Mouse (Mus musculus) retina, adult 2 months (tissue): ENCODE results near the gene Tfap4.

Experiments used
- DNase-seq: peaks from one replicate; pipeline ENCODE4 v3.0.0-alpha.2; 2012; ENCODE audit warnings: low read depth, low spot score

Tfap4 gene

DNA sequence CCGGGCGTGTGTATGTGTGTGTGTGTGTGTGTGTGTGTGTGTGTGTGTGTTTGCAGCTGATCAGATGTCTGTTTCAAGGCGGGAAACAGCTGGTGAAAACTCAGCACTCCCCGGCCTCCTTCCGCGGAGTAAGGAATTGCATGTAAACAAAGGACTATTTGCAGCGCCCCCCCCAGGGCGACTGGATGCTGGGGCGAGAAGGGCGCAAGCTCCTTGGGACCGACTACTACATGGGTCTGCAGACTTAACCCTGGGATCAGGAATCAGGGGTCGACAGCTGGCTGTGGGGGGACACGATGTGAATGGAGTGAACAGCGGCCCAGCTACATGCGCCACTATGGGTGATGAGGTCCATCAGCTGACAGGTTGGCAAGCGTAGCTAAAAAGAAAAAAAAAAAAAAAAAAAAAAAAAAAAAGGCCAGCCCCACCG lies at the start of gene Tfap4:
Gene Tfap4 (minus strand): TSS at position 140 of the 430 bp plus-strand sequence.
- DNase-seq = peak; percentile 58

DNA sequence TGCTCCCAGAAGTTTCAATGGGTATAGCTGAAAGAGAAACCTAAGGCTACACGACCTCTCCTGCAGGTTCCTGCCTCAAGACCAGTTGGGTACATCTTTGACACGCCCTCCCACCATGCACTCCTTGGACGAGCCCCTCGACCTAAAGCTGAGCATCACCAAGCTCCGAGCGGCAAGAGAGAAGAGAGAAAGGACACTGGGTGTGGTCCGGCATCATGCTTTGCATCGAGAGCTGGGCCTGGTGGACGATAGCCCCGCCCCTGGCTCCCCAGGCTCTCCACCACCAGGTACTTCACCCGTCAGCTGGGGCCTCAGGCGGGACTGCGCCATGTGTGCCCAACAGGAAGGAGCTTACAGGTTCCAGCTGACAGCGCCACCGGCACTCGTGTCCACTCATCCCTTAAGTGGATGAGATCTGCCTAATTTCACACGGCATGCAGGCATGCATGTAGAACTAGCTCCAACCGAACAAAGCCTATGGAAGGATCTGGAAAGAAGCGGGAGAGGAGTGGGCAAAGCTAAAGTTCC lies 48.9 kb upstream of the Tfap4 start:
- DNase-seq = no peak

DNA sequence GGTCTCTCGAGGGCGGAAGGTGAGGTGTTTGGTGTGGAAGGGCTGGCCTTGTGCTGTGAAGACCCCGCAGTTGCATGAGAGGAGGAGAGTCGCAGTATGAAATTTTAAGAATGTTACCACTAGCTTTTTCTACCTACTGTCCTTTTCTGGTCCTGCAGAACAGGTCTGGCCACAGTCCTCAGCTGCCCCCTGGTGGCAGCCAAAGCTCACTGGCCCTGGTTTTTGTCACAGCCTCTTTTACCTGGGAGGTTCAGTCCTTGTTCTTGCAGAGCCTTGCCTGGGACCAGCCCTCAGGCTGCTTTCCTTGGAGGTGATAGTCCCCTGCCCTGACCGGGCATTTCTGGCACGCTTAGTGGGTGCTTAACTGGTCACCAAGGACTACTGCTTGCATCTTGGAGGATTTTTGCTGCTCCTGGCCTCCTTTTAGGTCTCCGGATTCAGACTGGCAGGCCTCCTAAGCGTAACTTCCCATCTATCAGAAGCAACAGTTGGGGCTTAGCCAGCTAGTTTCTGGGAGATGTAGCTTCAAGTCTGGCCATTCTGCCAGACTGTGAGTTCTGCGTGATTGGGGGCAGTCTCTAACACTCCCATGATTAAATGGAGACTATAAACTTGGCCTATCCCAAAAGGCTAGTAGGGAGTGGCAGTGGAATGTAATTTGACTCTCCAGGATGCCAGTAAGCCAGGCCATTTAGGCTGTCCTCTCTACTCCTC lies 48.3 kb upstream of the Tfap4 start:
- DNase-seq = peak; percentile 63

DNA sequence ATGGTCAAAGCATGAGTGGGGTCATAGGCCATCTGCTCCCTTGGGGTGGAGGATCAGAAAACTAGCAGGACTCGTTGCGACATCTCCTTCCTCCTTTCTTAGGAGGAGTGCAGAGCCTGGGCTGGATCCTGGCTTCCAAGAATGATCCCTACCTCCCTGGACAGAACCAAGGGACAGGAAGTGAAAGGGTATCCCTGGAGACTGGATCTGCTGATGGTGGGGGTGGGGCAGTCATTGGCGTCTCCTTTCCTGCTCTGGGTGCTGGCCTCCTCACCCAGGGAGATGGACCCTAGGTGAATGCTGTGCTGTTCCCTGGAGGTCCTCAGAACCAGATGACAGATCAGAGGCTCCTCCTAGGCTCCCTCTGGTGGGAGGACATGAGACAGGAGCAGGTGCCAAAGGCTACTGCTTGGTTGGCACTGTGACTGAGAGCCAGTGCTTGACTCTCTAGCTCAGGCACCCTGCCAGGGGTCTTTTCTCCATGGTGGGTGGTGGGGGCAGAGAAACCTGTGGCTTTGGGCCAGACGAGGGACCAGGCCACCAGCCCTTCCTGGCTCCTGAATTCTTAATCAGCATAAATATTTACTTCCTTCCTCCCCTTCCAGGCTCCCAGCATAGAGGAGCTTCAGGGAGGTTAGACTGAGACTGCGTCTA lies 46.9 kb upstream of the Tfap4 start:
- DNase-seq = no peak

DNA sequence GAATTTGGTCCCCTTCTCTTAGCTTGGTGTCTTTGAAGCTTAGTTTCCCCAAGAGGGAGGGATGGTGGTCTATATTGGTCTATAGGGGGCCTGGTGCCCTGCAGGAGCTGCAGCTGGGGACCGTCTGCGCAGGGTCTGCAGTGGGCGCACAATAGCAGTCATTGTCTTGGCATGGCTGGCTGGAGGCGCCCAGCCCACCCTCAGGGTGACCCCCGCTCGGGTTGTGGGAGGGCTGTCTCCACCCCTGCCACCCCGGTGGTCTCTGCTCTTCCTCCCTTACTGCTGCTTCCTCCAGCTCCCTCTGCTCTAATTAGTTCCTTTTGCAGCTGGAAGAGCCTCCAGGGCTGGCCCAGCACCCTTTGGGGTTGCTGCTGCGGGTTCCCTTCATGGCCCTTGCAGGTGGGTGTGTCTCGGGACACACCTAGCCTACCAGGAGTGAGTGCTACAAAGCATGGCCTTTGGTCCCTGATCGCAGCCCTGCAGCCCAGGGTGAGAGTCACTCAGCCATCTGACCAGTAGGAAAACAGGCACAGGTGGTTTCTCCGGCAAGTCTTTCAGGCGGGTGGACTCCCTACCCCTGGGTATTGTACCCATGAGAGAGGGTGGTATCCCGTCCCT lies 46.0 kb upstream of the Tfap4 start:
- DNase-seq = no peak

DNA sequence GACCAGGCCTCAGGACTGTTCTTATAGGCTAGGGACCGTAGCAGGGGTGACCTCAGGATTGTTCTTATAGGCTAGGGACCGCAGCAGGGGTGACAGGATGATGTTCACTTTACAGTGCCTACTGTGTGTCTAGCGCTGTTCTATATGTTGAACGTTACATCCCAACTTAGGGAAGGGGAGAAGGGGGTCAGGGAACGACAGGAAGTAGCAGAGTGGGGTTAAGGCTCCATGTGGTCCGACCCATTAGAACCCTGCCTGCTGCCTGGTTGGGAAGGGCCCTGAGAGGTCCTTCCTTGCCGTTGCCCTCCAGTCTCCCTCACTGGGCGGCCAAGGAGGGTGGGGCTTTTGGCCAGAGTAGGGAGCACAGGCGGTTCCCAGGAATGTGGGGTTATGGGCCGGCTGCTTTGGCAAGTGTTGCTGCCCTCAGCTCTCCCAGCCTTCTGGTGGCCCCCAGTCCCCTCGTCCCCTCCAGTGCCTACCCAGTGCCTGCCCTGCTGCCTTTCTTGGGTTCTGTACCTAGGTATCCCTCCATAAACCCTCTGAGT lies 44.7 kb upstream of the Tfap4 start:
- DNase-seq = no peak

DNA sequence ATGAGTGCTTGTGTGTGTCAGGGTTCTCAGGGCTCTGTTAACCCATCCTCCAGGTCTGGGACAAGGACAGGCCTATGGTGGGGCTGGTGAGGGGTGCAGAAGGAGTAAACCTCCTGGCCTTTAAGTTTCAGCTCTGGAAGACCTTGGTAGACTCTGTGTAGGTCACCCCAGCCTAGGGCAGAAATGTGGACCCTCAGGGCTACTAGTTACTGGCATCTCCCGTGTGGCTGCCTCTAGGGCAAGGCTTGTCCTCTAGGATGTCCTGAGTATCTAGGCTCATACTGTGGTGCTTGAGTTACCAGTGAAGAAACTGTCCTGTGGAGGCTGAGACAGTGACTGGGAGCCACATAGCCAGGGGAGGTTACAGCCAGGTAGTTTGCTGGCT lies 43.8 kb upstream of the Tfap4 start:
- DNase-seq = no peak

DNA sequence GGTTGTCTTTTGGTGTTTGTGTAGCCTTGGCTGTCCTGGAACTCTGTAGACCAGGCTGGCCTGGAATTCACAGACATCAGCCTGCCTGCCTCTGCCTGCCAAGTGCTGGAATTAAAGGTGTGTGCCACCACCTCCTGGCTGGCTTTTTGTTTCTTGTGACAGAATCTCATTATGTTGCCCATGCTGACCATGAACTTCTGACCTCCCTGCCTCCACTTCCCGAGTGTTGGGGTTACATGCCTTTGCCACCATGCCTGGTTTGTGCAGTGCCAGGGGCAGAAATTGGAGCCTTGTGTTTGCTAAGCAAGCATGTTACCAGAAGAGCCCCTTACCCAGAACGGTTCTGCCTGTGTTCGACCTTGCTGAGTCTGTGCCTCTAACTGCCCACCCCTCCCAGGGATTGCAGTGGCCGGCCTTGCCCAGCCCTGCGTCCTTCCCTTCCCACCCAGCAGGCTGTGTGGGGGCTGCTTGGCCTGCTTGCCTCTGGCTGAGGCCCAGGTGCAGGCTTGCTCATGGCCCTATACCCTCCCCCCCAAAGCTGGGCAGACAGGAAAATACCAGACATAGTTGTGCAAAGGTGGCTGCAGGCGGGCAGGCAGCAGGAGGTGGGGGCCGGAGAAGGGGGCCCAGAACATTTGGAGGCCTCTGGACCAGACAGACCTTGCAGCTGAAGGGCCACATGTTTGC lies 43.3 kb upstream of the Tfap4 start:
- DNase-seq = no peak

DNA sequence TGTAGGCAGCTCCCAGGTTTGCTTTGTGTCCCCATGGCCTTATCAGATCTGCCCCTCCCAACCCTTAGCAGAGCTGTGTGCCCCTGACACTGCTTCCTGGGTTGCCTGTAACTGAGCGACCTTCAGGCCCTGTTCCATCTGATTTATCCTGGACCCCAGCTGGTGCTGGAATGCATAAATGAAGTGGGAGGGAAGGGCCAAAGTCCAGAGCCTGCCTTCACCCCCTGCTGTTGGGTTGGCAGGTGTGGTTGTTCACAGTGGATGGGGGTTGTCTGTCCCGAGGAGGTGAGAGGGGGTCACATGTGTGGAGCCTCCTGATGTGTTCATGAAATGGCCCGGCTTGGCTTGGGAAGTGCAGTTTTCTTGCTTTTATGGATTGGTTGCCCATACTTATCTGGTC lies 42.5 kb upstream of the Tfap4 start:
- DNase-seq = no peak

DNA sequence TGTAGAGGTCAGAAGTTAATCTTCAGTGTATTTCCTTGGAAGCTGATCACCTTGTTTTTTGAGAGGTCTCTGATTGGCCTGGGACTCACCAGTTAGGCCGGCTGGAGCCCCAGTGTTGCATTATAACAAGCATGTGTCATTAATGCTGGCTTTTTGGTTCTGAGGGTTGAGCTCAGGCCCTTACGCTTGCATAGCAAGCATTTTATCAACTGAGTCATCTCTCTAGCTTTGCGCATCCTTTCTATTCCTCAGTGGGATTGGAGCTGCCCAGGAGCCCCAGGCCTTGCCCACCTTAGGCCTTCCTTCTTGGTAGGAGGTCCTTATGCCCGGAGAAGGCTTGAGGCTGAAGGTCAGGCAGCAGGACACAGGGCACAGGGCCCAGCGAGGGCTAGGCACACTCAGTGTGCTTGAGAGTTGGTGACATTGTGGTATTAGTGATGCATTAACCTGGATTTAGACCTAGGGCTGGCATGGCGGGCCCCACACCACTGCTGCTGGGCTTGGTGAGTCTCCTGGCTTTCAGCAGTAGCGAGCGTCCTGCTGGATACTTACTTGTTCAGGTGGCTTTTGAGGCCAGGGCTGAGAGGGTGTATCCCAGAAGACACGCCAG lies 41.2 kb upstream of the Tfap4 start:
- no peak for DNase-seq

DNA sequence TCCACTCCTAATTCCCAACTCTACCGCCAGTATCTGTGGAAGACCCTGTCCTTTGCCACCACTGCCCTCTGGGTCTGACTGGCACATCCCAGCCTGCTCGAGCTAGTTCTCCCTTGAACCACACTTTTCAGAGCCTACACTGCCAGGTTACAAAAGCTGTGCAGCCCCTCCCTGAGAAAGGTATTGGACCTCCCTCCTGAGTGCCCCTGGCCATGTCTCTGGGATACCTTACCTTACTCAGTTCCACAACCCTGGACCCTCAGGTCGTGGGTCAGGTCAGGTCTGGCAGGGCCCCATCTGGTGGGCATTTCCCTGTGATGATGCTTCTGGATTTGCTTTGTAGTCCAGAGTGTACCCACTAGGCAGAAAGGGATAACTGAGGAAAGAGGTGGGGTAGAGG lies 40.0 kb upstream of the Tfap4 start:
- DNase-seq = no peak

DNA sequence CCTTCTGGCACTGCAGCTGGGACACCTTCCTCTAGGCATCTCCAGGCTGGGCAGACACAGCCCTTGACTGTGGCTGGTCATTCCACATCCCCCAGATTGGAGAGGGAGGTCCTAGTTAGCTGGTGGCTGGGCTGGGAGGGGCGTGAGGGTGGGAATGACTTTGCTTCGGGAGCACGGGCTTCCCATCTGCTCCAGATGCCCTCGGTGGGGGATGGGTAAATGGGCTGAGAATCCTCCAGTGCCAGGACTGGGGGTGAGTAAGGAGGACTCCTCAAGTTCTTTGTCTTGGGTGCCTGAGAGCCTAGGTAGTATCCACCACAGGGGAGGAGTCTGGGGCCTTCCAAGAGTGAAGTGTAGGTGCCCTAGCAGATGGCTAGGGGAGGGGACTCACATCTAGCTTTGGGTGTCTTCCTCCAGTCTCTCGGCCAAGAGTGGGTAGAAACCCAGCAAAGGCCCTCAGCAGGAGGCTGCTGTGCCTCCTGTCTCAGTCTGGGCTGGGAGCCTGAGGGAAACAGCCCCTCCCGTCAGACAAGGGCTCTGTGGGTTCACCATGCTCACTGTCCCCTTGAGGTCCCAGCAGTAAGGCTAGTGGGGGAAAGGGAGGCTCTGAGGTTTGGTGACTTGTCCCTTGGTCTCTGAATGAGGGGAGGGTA lies 39.4 kb upstream of the Tfap4 start:
- no peak for DNase-seq

DNA sequence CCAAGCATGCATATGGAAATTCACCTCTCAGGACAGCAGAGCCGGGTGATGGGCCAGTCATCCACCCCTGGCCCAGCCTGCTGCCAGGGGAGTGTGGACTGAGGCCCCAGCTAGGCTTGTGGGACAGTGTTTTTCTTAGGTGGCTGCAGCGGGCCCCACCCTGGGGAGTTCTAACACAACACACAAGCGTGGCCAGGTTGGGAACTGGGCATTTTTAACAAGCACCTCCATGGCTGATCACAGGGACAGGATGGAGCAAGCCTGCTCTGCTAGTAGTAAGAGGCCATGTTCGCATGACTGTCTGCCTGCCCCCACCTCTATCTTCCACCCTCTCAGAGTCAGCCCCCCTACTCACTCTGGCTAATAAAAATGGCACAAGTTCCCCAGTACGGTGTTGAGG lies 38.4 kb upstream of the Tfap4 start:
- DNase-seq = no peak

DNA sequence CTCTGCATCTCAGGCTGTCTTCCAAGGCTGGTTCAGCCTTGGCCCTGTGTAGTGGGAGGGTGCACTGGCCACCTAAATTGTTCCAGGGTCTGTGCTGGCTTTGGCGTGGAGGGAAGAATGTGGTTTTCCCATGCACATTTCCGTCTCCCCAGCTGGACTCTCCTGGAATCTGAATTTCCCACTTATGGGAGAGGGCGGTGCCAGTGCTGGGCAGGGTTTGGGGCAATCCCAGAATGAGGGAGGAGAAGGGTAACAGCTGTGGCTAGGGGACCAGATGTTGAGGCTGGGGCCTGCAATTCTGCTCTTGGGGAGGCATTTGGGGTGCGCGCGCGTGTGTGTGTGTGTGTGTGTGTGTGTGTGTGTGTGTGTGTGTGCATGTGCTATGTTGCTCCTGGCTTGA lies 37.6 kb upstream of the Tfap4 start:
- no peak for DNase-seq

DNA sequence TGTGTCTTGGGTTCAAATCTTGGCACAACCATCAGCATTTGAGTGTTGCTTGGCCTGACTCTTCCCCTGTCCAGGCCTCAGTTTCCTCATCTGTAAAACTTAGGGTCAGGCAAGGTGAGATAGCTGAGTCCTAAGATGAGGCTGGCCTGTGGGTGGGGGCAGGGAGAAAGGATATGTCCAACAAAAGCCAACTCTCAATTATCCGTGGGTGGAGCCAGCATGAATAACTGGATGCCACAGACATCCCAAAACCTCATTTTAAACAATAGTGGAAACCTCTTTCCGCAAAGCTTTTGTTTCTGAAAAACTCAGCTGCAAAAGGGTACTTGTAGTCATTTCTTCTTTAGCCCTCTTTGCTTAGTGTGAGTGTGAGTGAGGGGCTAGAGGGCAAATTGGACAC lies 37.2 kb upstream of the Tfap4 start:
- no peak for DNase-seq

DNA sequence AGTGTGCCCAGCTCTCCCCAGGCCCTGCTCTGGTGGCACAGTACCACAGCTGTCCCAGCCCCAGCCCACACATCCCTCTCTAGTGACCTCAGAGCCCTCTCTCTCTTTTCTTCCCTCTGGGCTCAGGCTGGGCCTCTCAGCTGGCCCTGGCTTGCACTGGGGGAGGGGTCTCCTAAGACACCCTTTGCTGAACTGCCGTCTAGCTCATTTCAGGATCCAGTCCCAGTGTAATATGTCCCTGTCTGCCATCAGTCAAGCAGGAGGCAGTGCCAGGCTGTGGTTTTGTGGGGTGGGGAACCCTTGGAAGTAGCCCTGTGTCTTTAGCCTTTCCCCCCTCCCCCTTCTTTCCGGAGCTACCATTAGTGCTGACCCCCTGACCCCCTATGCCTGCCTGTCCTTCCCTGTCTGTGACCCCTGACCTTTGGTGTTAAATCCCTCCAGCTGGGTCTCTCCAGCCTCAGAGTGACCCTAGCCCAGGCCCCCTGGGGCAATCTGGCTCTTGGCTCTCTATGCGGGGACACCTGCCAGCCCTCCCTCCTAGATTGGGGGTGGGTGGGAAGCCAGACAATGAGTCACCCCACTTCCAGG lies 36.6 kb upstream of the Tfap4 start:
- DNase-seq = no peak

DNA sequence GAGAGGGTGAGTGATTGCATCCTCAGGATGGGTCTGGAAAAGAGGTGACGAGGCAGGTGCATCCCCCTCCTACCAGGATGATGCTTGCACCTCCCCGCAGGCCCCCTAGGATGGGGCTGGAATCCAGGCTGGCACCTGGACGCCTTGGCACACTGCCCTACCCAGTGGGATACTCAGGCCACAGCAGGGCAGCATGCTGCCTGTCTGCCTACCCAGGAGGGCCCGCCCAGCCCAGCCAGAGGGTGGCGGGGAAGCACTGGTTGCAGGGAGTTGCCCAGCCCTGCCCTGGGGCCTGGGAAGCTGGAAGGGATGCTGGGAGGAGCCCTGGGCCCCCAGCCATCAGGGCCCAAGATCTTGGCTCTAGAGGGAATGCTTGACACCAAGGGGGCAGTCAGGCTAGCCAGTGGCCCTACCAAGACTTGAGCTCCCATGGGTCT lies 35.9 kb upstream of the Tfap4 start:
- DNase-seq = no peak

DNA sequence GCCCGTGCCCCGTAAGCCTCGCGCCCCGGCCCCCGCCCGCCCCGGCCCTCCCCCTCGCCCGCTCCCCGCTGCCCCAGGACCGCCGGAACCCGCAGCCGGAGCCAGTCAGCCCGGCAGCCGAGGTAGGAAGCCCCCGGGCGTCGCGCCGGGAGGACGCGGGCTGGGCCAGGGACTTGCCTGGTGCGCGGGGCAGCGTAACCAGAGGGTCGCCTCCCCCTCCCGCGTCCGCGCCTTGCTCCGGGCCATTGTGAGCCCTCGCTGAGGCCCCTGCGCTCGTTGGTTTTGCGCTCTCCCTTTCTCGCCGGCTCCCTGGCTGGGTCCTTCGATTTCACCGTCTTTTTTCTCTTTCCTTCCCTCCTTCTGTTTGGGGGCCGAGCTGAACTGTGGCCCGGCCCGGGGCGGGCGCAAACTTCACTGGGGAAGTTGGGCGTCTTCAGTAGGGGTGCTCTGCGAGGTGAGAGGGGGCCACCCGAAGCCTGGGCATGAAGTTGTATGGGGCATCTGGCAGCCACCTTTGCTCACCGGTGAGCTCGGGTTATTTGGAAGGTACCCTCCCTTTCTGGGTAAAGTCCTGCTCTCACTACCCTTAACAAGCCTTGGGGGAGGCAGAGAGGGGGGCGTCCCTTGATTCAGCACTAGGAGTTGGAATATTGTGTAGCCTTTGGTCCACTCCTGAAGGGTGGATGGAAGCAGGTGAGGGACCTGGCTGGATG lies 35.3 kb upstream of the Tfap4 start:
- DNase-seq = no peak

DNA sequence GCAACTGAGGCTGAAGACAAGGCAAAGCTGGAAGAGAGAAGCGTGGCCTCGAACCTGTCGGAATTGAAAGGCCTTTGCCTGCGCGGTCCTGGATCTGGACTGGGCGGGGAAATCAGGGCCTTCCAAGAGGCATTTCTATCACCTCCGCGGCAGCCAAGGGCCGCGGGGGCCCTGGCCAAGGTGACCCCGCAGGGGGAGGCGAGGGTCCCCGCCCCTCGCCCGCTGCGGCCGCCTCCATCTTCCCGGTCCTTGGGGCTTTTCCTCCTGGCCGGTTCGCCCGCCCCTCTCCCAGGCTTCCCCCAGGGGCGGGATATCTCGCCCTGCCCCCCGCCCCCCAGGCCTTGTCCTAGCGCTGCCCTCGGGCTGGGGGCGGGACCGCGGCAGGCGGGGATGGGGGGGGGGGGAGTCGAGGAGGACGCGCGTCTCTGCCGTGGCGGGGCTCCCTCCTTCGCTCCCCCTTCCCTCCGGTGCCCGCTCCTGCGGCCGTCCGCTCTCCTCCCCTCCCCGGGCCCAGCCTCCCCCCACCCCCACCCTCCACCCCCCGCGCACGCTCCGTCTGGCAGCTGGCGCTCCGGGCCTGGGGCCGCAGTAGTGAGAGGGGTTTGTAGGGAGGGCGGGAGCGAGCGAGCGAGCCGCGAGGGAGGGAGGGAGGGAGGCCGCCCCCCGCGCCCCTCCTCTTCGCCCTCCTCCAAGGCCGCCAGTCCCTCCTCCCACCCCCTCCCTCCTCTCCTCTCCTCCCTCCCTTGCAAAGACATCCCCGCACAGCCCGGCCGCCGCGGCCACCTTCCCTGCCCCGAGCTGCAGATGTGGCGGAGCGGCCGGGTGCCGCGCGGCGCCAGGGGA lies 34.5 kb upstream of the Tfap4 start, which contains the start of gene Glis2:
Gene Glis2 (plus strand): TSS at position 743 of the 843 bp plus-strand sequence.
- no peak for DNase-seq
